Mouse (Mus musculus) kidney, postnatal 0 days (tissue): ENCODE results near the gene Rbm12. TPM values are rescaled to one million over a fixed set of nuclear protein-coding genes. Genes with fewer than 3 reads are reported as not detected.

ENCODE experiments used
- ATAC-seq: fragments of 200-750 bp; cut with Nextera tagmentation; replicated peaks from 2 replicates; pipeline ENCODE4 v1.8.0; 2017; ENCODE audit warnings: low read depth, moderate number of reproducible peaks, moderate TSS enrichment, moderate library complexity; ENCODE audit not compliant: low FRiP score
- DNase-seq: peaks from one replicate; pipeline ENCODE4 v3.0.0-alpha.2; 2016; ENCODE audit warnings: low spot score
- H3K27ac ChIP-seq: fragments of 300-500 bp; sonication (generic); 2 replicates; pipeline ENCODE4 v1.5.1; 2014; ENCODE audit warnings: mild to moderate bottlenecking
- H3K27me3 ChIP-seq: fragments of 300-500 bp; sonication (generic); 2 replicates; pipeline ENCODE4 v1.6.1; 2014; ENCODE audit warnings: low read length, mixed read lengths; ENCODE audit not compliant: insufficient read depth
- H3K36me3 ChIP-seq: fragments of 300-500 bp; sonication (generic); 2 replicates; pipeline ENCODE4 v1.6.1; 2014; ENCODE audit warnings: low read length, mixed read lengths; ENCODE audit not compliant: insufficient read depth
- H3K4me1 ChIP-seq: fragments of 300-500 bp; sonication (generic); replicated peaks from 2 replicates; pipeline ENCODE4 v1.6.1; 2014; ENCODE audit warnings: antibody characterized with exemption, low read length, mixed read lengths; ENCODE audit not compliant: insufficient read depth
- H3K4me2 ChIP-seq: fragments of 300-500 bp; sonication (generic); 2 replicates; pipeline ENCODE4 v1.6.1; 2014; ENCODE audit warnings: mild to moderate bottlenecking, low read length, moderate library complexity, mixed read lengths
- H3K4me3 ChIP-seq: fragments of 300-500 bp; sonication (generic); replicated peaks from 2 replicates; pipeline ENCODE4 v1.5.1; 2014; ENCODE audit warnings: low read depth, low read length
- H3K9ac ChIP-seq: fragments of 300-500 bp; sonication (generic); 2 replicates; pipeline ENCODE4 v1.6.1; 2014; ENCODE audit warnings: low read depth, low read length
- H3K9me3 ChIP-seq: fragments of 300-500 bp; sonication (generic); replicated peaks from 2 replicates; pipeline ENCODE4 v1.6.1; 2016; ENCODE audit warnings: low read length, inconsistent platforms, mixed read lengths
- CTCF ChIP-seq: IDR thresholded peaks from 2 replicates; pipeline ENCODE4 v1.5.1; 2016; ENCODE audit warnings: antibody characterized with exemption, low read depth, mild to moderate bottlenecking, moderate library complexity
- WGBS: fragments of 180-500 bp; shearing (Covaris S2); extraction: QIAGEN DNeasy Blood & Tissue Kit; methylation state at CpG from one replicate; pipeline ENCODE4 v1.1.7; 2014; 5-methylcytosine and 5-hydroxymethylcytosine counted together
- polyA plus RNA-seq: library from polyadenylated mRNA; unstranded; fragments of >200 nt; fragmentation: Nextera tagmentation; extraction: Ambion mirVana; gene quantifications from 2 replicates; pipeline ENCODE4 v1.2.1, GENCODE M21; 2015

Gene Rbm12
- polyA plus RNA-seq, 1 experiment from 2014 or later: 17.6 TPM

- peak within 1 kb of the TSS; percentile 96 for H3K27ac ChIP-seq
- H3K36me3 ChIP-seq: peaks cover 20% of the 10 kb centered on the region
- WGBS: under 1% methylated on average over 70 of the region's 70 CpGs
- DNase-seq (peak; percentile 97), ATAC-seq (peak; percentile 95)
- H3K4me1 ChIP-seq: peaks cover 3% of the 10 kb centered on the region; the same call in 1 of the 2 replicates
- H3K4me3 ChIP-seq: peak within 1 kb of the TSS; percentile 72
- no peaks in the 10 kb centered on the region for H3K27me3 ChIP-seq
- H3K9me3 ChIP-seq: no peaks in the 10 kb centered on the region
- H3K9ac ChIP-seq: peak within 1 kb of the TSS; percentile 84
- TF ChIP-seq CTCF: peak; percentile 66
- peak within 1 kb of the TSS; percentile 86 for H3K4me2 ChIP-seq
These were observed 32.4 kb upstream of the Rbm12 start, which contains the start of the genes Romo1 and Nfs1 for GRCm38 (mm10) chr2:156143953-156144724. Gene Romo1, plus strand, starts transcription at chr2:156144039. Gene Nfs1, minus strand, starts transcription at chr2:156144186.

GRCm38 (mm10) chr2:156143367-156143766 lies 31.6 kb upstream of the Rbm12 start:
- under 1% methylated on average over 16 of the region's 16 CpGs for WGBS
- ATAC-seq: no peak
- Histone ChIP-seq H3K9ac (peak overlapping the region; percentile 84), H3K27ac (peak overlapping the region; percentile 96), H3K4me2 (peak overlapping the region; percentile 86), H3K4me3 (peak overlapping the region; percentile 72), H3K36me3 (peaks cover 13% of the 10 kb centered on the region), H3K9me3 (no peaks in the 10 kb centered on the region), H3K4me1 (peaks cover 3% of the 10 kb centered on the region; the same call in 1 of the 2 replicates), H3K27me3 (no peaks in the 10 kb centered on the region)
- no peak for DNase-seq
- TF ChIP-seq CTCF: no peak

- Histone ChIP-seq H3K9me3 (no peaks in the 10 kb centered on the region), H3K27me3 (no peaks in the 10 kb centered on the region), H3K9ac (peak overlapping the region; percentile 84; the same call in 1 of the 2 replicates), H3K27ac (no peak overlapping the region; the same call in 1 of the 2 replicates), H3K4me3 (peak overlapping the region; percentile 72; the same call in 1 of the 2 replicates), H3K4me1 (peaks cover 3% of the 10 kb centered on the region; the same call in 1 of the 2 replicates), H3K4me2 (peak overlapping the region; percentile 86), H3K36me3 (peaks cover 9% of the 10 kb centered on the region)
- WGBS: 78% methylated on average over 2 of the region's 2 CpGs
- ATAC-seq (no peak), DNase-seq (no peak)
- peak; percentile 28 for TF ChIP-seq CTCF
These were observed 31.0 kb upstream of the Rbm12 start for GRCm38 (mm10) chr2:156142820-156143219.

GRCm38 (mm10) chr2:156135695-156136094 lies 23.9 kb upstream of the Rbm12 start:
- Histone ChIP-seq H3K4me1 (no peaks in the 10 kb centered on the region), H3K4me2 (no peak overlapping the region), H3K9ac (no peak overlapping the region), H3K36me3 (peaks cover 8% of the 10 kb centered on the region; the same call in 1 of the 2 replicates), H3K9me3 (no peaks in the 10 kb centered on the region), H3K4me3 (no peak overlapping the region), H3K27me3 (no peaks in the 10 kb centered on the region), H3K27ac (no peak overlapping the region)
- peak; percentile 42; the same call in 1 of the 2 replicates for TF ChIP-seq CTCF
- no peak for ATAC-seq
- DNase-seq: no peak
- 86% methylated on average over 6 of the region's 6 CpGs for WGBS

- 83% methylated on average over 5 of the region's 5 CpGs for WGBS
- Histone ChIP-seq H3K4me3 (no peak overlapping the region), H3K27me3 (no peaks in the 10 kb centered on the region), H3K27ac (no peak overlapping the region), H3K4me2 (no peak overlapping the region), H3K9me3 (no peaks in the 10 kb centered on the region), H3K4me1 (no peaks in the 10 kb centered on the region), H3K9ac (no peak overlapping the region), H3K36me3 (0 out of 2 replicates have a peak, but pooled peaks cover 4% of the 10 kb centered on the region)
- no peak for TF ChIP-seq CTCF
- no peak for ATAC-seq
- DNase-seq: no peak
These were observed 22.4 kb upstream of the Rbm12 start for GRCm38 (mm10) chr2:156134161-156134560.

GRCm38 (mm10) chr2:156126992-156127391 lies 15.2 kb upstream of the Rbm12 start, which contains the start of gene Gm28036:
Gene Gm28036, minus strand, starts transcription at chr2:156127092.
- TF ChIP-seq CTCF: no peak
- ATAC-seq (no peak), DNase-seq (no peak)
- no peaks in the 10 kb centered on the region for H3K27me3 ChIP-seq
- H3K4me3 ChIP-seq: no peak within 1 kb of the TSS
- no peaks in the 10 kb centered on the region for H3K4me1 ChIP-seq
- H3K9ac ChIP-seq: no peak within 1 kb of the TSS
- no peaks in the 10 kb centered on the region for H3K9me3 ChIP-seq
- no peak within 1 kb of the TSS for H3K4me2 ChIP-seq
- no peak within 1 kb of the TSS for H3K27ac ChIP-seq
- 0 out of 2 replicates have a peak, but pooled peaks cover 6% of the 10 kb centered on the region for H3K36me3 ChIP-seq
- WGBS: 95% methylated on average over 5 of the region's 5 CpGs
